In genomic region chr6:149116992-149117391, GRCm38 (mm10) we compare ENCODE assay signal across 31 mouse cellular contexts. TPM values are rescaled to one million over a fixed set of nuclear protein-coding genes. Genes with fewer than 3 reads are reported as not detected.
"Had no signal": no experiment of that assay in that cellular context is flagged by ENCODE, and none has a peak within 500 bp of the region (broad histone marks: within the 10 kb centered on the region; RNA-seq: fewer than 3 reads in every experiment).

No protein-coding gene starts in this region.

- H3K4me1 ChIP-seq: liver, embryonic 13.5 days had no signal

- H3K9ac ChIP-seq: liver, embryonic 13.5 days had no signal

- H3K36me3 ChIP-seq: liver, embryonic 13.5 days had no signal

- H3K9me3 ChIP-seq: liver, embryonic 13.5 days had no signal

- DNase-seq: layer of hippocampus, postnatal 36 days; liver, embryonic 13.5 days; lung, adult 2 months; lung, postnatal 14 days; lung, postnatal 4 days; midbrain, embryonic 14.5 days; right cerebral cortex, postnatal 4 days; thymus, adult 2 months; thymus, postnatal 14 days; thymus, postnatal 4 days had no signal

- H3K4me3 ChIP-seq: layer of hippocampus, adult 2 months; left cerebral cortex, adult 2 months; liver, embryonic 13.5 days had no signal

- H3K27me3 ChIP-seq: liver, embryonic 13.5 days had no signal

- H3K27ac ChIP-seq: layer of hippocampus, adult 2 months; left cerebral cortex, adult 2 months; stomach, postnatal 0 days had no signal

RNA-seq across cellular contexts. Expression of gene Gm10203, which starts 13.0 kb away (rescaled TPM):
- total RNA-seq: layer of hippocampus, adult 2 months; layer of hippocampus, postnatal 10 days; layer of hippocampus, postnatal 36 days; left cerebral cortex, adult 2 months; left cerebral cortex, postnatal 10 days; left cerebral cortex, postnatal 36 days; liver, adult 2 months; megakaryocyte progenitor cell, adult 5-6 weeks; megakaryocyte-erythroid progenitor cell, adult 5-6 weeks; midbrain, postnatal 0 days had no signal
- polyA plus RNA-seq: intestine, embryonic 16.5 days; kidney, embryonic 14.5 days; large intestine, adult 2 months; limb, embryonic 11.5 days; limb, embryonic 14.5 days; liver, adult 2 months; liver, embryonic 13.5 days; liver, embryonic 16.5 days; lung, adult 2 months; lung, embryonic 16.5 days; midbrain, embryonic 11.5 days; midbrain, embryonic 14.5 days; midbrain, postnatal 0 days; neural tube, embryonic 11.5 days; neural tube, embryonic 14.5 days; stomach, embryonic 14.5 days; stomach, postnatal 0 days; thymus, adult 2 months had no signal
